Mouse (Mus musculus) macrophage (primary cell): ENCODE results near the gene Dach2. TPM values are rescaled to one million over a fixed set of nuclear protein-coding genes. Genes with fewer than 3 reads are reported as not detected.

Experiments
- H3K27ac ChIP-seq: fragments of 350-480 bp; formaldehyde crosslinking; 2 replicates; pipeline ENCODE4 v1.9.0; 2021
- H3K36me3 ChIP-seq: fragments of 350-480 bp; formaldehyde crosslinking; 2 replicates; pipeline ENCODE4 v1.9.0; 2021; ENCODE audit errors: inconsistent target
- H3K4me3 ChIP-seq: fragments of 350-480 bp; formaldehyde crosslinking; 2 replicates; pipeline ENCODE4 v1.9.0; 2021; ENCODE audit errors: inconsistent target
- H3K79me2 ChIP-seq: fragments of 350-480 bp; formaldehyde crosslinking; 2 replicates; pipeline ENCODE4 v1.9.0; 2021; ENCODE audit errors: inconsistent target
- WGBS: methylation state at CpG from one replicate; pipeline ENCODE4 v1.1.7; 2026; ENCODE audit warnings: inconsistent platforms; ENCODE audit not compliant: missing documents; 5-methylcytosine and 5-hydroxymethylcytosine counted together
- polyA plus RNA-seq: library from polyadenylated mRNA; stranded (reverse); fragments of 250-400 nt; gene quantifications from 3 replicates; pipeline ENCODE4 v1.2.4, GENCODE M21; 2018; ENCODE audit warnings: inconsistent platforms

Gene Dach2
- polyA plus RNA-seq, 1 experiment from 2014 or later = not detected

GRCm38 (mm10) chrX:113747122-113747521 is 449.8 kb downstream of the Dach2 start:
- no peak overlapping the region for H3K4me3 ChIP-seq
- H3K36me3 ChIP-seq = no peaks in the 10 kb centered on the region
- no peaks in the 10 kb centered on the region for H3K79me2 ChIP-seq
- no peak overlapping the region for H3K27ac ChIP-seq

GRCm38 (mm10) chrX:113792264-113792663 is 495.0 kb downstream of the Dach2 start:
- Histone ChIP-seq H3K36me3 (no peaks in the 10 kb centered on the region), H3K79me2 (no peaks in the 10 kb centered on the region), H3K4me3 (no peak overlapping the region), H3K27ac (no peak overlapping the region)
- WGBS = 56% methylated on average over 1 of the region's 1 CpGs

GRCm38 (mm10) chrX:113810369-113810768 is 513.1 kb downstream of the Dach2 start:
- no peak overlapping the region for H3K4me3 ChIP-seq
- no peaks in the 10 kb centered on the region for H3K36me3 ChIP-seq
- no peak overlapping the region for H3K27ac ChIP-seq
- no peaks in the 10 kb centered on the region for H3K79me2 ChIP-seq

GRCm38 (mm10) chrX:113826810-113827209 is 529.5 kb downstream of the Dach2 start:
- 0% methylated on average over 1 of the region's 1 CpGs for WGBS
- Histone ChIP-seq H3K4me3 (no peak overlapping the region), H3K36me3 (no peaks in the 10 kb centered on the region), H3K79me2 (no peaks in the 10 kb centered on the region), H3K27ac (no peak overlapping the region)

- Histone ChIP-seq H3K36me3 (no peaks in the 10 kb centered on the region), H3K79me2 (no peaks in the 10 kb centered on the region), H3K4me3 (no peak overlapping the region), H3K27ac (no peak overlapping the region)
- WGBS = 86% methylated on average over 1 of the region's 1 CpGs
Observed at GRCm38 (mm10) chrX:113833062-113833461, 535.8 kb downstream of the Dach2 start.

- no peaks in the 10 kb centered on the region for H3K79me2 ChIP-seq
- H3K4me3 ChIP-seq = no peak overlapping the region
- WGBS = 0% methylated on average over 2 of the region's 2 CpGs
- no peaks in the 10 kb centered on the region for H3K36me3 ChIP-seq
- peak overlapping the region; percentile 66 for H3K27ac ChIP-seq
Observed at GRCm38 (mm10) chrX:113867835-113868495, 570.7 kb downstream of the Dach2 start.

Other genes with a start within 250 kb of the Dach2 start
- gene Chm, start 112.0 kb upstream of the Dach2 start, polyA plus RNA-seq = 15.4 to 16.6 TPM (median 15.4 TPM) in 3 replicates